Mouse (Mus musculus) erythroblast, adult 5-6 weeks (primary cell): ENCODE data around the gene Ankle1. TPM values are rescaled to one million over a fixed set of nuclear protein-coding genes. Genes with fewer than 3 reads are reported as not detected.

Experiments used
- ATAC-seq: replicated peaks from 2 replicates; pipeline ENCODE4 v1.8.0; 2016; ENCODE audit warnings: moderate number of reproducible peaks, mild to moderate bottlenecking, moderate TSS enrichment, inconsistent platforms; ENCODE audit not compliant: poor library complexity, low FRiP score, severe bottlenecking
- total RNA-seq, 2 experiments: library from RNA; stranded (forward) in 1 of 2; stranded (reverse) in 1 of 2; fragments of 150-400 nt in 1 of 2; fragments of 200-764, 138-1000 nt in 1 of 2; gene quantifications; 2 replicates each; pipeline versions ENCODE4 v1.2.3 to v1.2.4; 2015 to 2017; ENCODE audit warnings: low replicate concordance in 2 of 2

Ankle1 gene
- 8.2 and 10.8 TPM in 2 replicates for total RNA-seq (2015; ENCODE audit: low replicate concordance)
- 35.5 and 44.7 TPM in 2 replicates for total RNA-seq (2017; ENCODE audit: low replicate concordance)

- ATAC-seq, result peak; percentile 86
Observed at GRCm38 (mm10) chr8:71405401-71406098, at the start of gene Ankle1. Ankle1 (plus strand) TSS chr8:71406010.

GRCm38 (mm10) chr8:71358026-71358425 lies 47.8 kb upstream of the Ankle1 start:
- ATAC-seq, result no peak

- ATAC-seq, result peak; percentile 82
Observed at GRCm38 (mm10) chr8:71366771-71367528, 38.9 kb upstream of the Ankle1 start, which contains the start of gene Use1. Use1 (plus strand) TSS chr8:71366848.

- no peak for ATAC-seq
Observed at GRCm38 (mm10) chr8:71367529-71368176, 38.2 kb upstream of the Ankle1 start.

GRCm38 (mm10) chr8:71368366-71368765 lies 37.4 kb upstream of the Ankle1 start:
- ATAC-seq, result no peak

- no peak for ATAC-seq
Observed at GRCm38 (mm10) chr8:71369040-71369718, 36.6 kb upstream of the Ankle1 start.

- no peak for ATAC-seq
Observed at GRCm38 (mm10) chr8:71370711-71371235, 35.0 kb upstream of the Ankle1 start.

- ATAC-seq, result peak; percentile 84
Observed at GRCm38 (mm10) chr8:71371236-71371848, 34.5 kb upstream of the Ankle1 start, which contains the start of gene Ocel1. Ocel1 (plus strand) TSS chr8:71371298.

GRCm38 (mm10) chr8:71372427-71372826 lies 33.4 kb upstream of the Ankle1 start:
- ATAC-seq, result no peak

- ATAC-seq, result no peak
Observed at GRCm38 (mm10) chr8:71373000-71373399, 32.8 kb upstream of the Ankle1 start.

- ATAC-seq, result no peak
Observed at GRCm38 (mm10) chr8:71374616-71375206, 31.1 kb upstream of the Ankle1 start.

GRCm38 (mm10) chr8:71375581-71376422 lies 30.0 kb upstream of the Ankle1 start:
- ATAC-seq, result no peak

GRCm38 (mm10) chr8:71376423-71377030 lies 29.3 kb upstream of the Ankle1 start:
- ATAC-seq, result no peak

GRCm38 (mm10) chr8:71379008-71379407 lies 26.8 kb upstream of the Ankle1 start:
- no peak for ATAC-seq

- no peak for ATAC-seq
Observed at GRCm38 (mm10) chr8:71379512-71380075, 26.2 kb upstream of the Ankle1 start.

- ATAC-seq, result no peak
Observed at GRCm38 (mm10) chr8:71380178-71381171, 25.3 kb upstream of the Ankle1 start.
